ENCODE assay signal across 29 mouse cellular contexts in the genomic region with DNA sequence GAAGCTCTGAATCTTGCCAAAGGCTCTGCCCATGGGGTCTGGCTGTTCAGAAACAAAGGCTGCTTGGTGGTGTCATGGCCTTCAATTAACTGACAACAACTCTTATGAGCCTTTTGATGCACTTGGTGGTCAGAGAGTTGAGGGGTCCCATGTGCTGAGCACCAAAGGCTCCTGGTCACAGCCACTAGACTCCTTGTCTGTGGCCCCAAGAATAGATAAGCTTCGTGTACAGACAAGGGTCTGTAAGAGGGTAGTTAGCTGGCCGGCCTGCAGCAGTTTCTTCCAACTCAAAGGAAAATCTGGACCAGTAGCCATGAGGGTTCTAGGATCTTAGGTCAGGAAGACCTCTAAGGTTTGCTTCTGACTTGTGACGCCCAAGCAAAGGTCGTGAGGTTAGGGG.
A peak's percentile ranks its signal among the peaks of the same experiment; 100 is the strongest.
DNase-seq lines count a peak whose midpoint lies in the region; ATAC-seq and TF ChIP-seq lines count a peak whose summit lies in the region.
"Had no signal": no experiment of that assay in that cellular context is flagged by ENCODE, and none has a peak within 500 bp of the region (broad histone marks: within the 10 kb centered on the region; RNA-seq: fewer than 3 reads in every experiment).

No protein-coding gene starts in this region.

- TF ChIP-seq POLR2A in MEL (IDR thresholded peaks at IDR 0.05; ENCODE audit: control insufficient read depth in 1 of 2, insufficient read depth in 1 of 2, low read depth in 1 of 2, low read length in 2 of 2, poor library complexity in 1 of 2): no peak

- no peaks in the 10 kb centered on the region for H3K36me3 ChIP-seq in forebrain, embryonic 10.5 days (replicated peaks)
- H3K36me3 ChIP-seq in forebrain, postnatal 0 days (ENCODE audit: insufficient read depth): no peaks in the 10 kb centered on the region
- H3K36me3 ChIP-seq in heart, embryonic 12.5 days: no peaks in the 10 kb centered on the region
- H3K36me3 ChIP-seq in MEL (ENCODE audit: control insufficient read depth in 1 of 2, insufficient read depth in 2 of 2, low read length in 2 of 2): peaks cover 0 to 11% of the 10 kb centered on the region in 2 experiments; a peak in 2 of 4 replicates
- no peaks in the 10 kb centered on the region for H3K36me3 ChIP-seq in liver, embryonic 15.5 days (replicated peaks)
- H3K36me3 ChIP-seq: embryonic facial prominence, embryonic 12.5 days; heart, embryonic 15.5 days; hindbrain, embryonic 12.5 days; intestine, embryonic 15.5 days; limb, embryonic 15.5 days; lung, embryonic 15.5 days; midbrain, embryonic 12.5 days had no signal

- ATAC-seq in forebrain, postnatal 0 days: no peak
- ATAC-seq in heart, embryonic 12.5 days (ENCODE audit: insufficient number of reproducible peaks, low FRiP score): peak; percentile 63; the same call in 1 of the 2 replicates
- ATAC-seq in liver, embryonic 15.5 days (ENCODE audit: insufficient read depth): peak; percentile 28; the same call in 1 of the 2 replicates
- ATAC-seq in granulocyte monocyte progenitor cell, adult 5-6 weeks (replicated peaks; ENCODE audit: poor library complexity, severe bottlenecking): no peak
- ATAC-seq: intestine, embryonic 15.5 days; Patski had no signal

- intact Hi-C loops in heart, postnatal 36 days (cut with DNase I): no loop called here
- intact Hi-C loops in left cerebral cortex, postnatal 10 days (cut with DNase I): no loop called here

- H3K79me2 ChIP-seq in MEL (ENCODE audit: control insufficient read depth, insufficient read depth, low read length, poor library complexity): no peaks in the 10 kb centered on the region

- H3K4me1 ChIP-seq in forebrain, embryonic 10.5 days: peaks cover 56% of the 10 kb centered on the region
- peaks cover 4% of the 10 kb centered on the region for H3K4me1 ChIP-seq in forebrain, postnatal 0 days (ENCODE audit: insufficient read depth)
- peaks cover 25% of the 10 kb centered on the region for H3K4me1 ChIP-seq in heart, embryonic 12.5 days (replicated peaks)
- H3K4me1 ChIP-seq in MEL (ENCODE audit: control insufficient read depth in 1 of 2, insufficient read depth in 2 of 2, low read length in 2 of 2): peaks cover 6 to 15% of the 10 kb centered on the region in 2 experiments
- peaks cover 14% of the 10 kb centered on the region for H3K4me1 ChIP-seq in liver, embryonic 15.5 days (replicated peaks)

- no peak overlapping the region for H3K4me2 ChIP-seq in forebrain, postnatal 0 days (ENCODE audit: low read depth)
- H3K4me2 ChIP-seq in heart, embryonic 12.5 days: no peak overlapping the region
- peak overlapping the region; percentile 41 for H3K4me2 ChIP-seq in liver, embryonic 15.5 days
- H3K4me2 ChIP-seq: embryonic facial prominence, embryonic 12.5 days; heart, embryonic 15.5 days; hindbrain, embryonic 12.5 days; intestine, embryonic 15.5 days; limb, embryonic 15.5 days; lung, embryonic 15.5 days; midbrain, embryonic 12.5 days had no signal

- H3K27me3 ChIP-seq in forebrain, embryonic 10.5 days (ENCODE audit: poor library complexity, severe bottlenecking): peaks cover 56% of the 10 kb centered on the region
- no peaks in the 10 kb centered on the region; the same call in 1 of the 2 replicates for H3K27me3 ChIP-seq in forebrain, postnatal 0 days (ENCODE audit: insufficient read depth, low read length)
- no peaks in the 10 kb centered on the region for H3K27me3 ChIP-seq in heart, embryonic 12.5 days (replicated peaks)
- no peaks in the 10 kb centered on the region for H3K27me3 ChIP-seq in MEL (ENCODE audit: control insufficient read depth in 1 of 2, insufficient read depth in 2 of 2, low read length in 2 of 2)
- peaks cover 13% of the 10 kb centered on the region; the same call in 1 of the 2 replicates for H3K27me3 ChIP-seq in liver, embryonic 15.5 days
- H3K27me3 ChIP-seq: CH12.LX; heart, embryonic 15.5 days; intestine, embryonic 15.5 days; lung, embryonic 15.5 days; Patski had no signal

- H3K9me3 ChIP-seq in forebrain, embryonic 10.5 days: no peaks in the 10 kb centered on the region
- no peaks in the 10 kb centered on the region for H3K9me3 ChIP-seq in forebrain, postnatal 0 days (ENCODE audit: low read length)
- no peaks in the 10 kb centered on the region for H3K9me3 ChIP-seq in heart, embryonic 12.5 days (replicated peaks)
- H3K9me3 ChIP-seq in MEL (replicated peaks; ENCODE audit: insufficient read depth, low read length): no peaks in the 10 kb centered on the region
- H3K9me3 ChIP-seq in liver, embryonic 15.5 days (replicated peaks): no peaks in the 10 kb centered on the region
- H3K9me3 ChIP-seq: embryonic facial prominence, embryonic 12.5 days; heart, embryonic 15.5 days; hindbrain, embryonic 12.5 days; intestine, embryonic 15.5 days; limb, embryonic 15.5 days; lung, embryonic 15.5 days; midbrain, embryonic 12.5 days had no signal

- no peak overlapping the region for H3K9ac ChIP-seq in forebrain, postnatal 0 days
- no peak overlapping the region for H3K9ac ChIP-seq in heart, embryonic 12.5 days
- H3K9ac ChIP-seq in MEL (ENCODE audit: control insufficient read depth, low read depth, low read length, poor library complexity, severe bottlenecking): no peak overlapping the region
- no peak overlapping the region for H3K9ac ChIP-seq in liver, embryonic 15.5 days
- H3K9ac ChIP-seq: embryonic facial prominence, embryonic 12.5 days; heart, embryonic 15.5 days; hindbrain, embryonic 12.5 days; intestine, embryonic 15.5 days; limb, embryonic 15.5 days; lung, embryonic 15.5 days; midbrain, embryonic 12.5 days had no signal

- H3K4me3 ChIP-seq in forebrain, embryonic 10.5 days: no peak overlapping the region
- H3K4me3 ChIP-seq in forebrain, postnatal 0 days (ENCODE audit: low read depth, low read length): no peak overlapping the region
- H3K4me3 ChIP-seq in heart, embryonic 12.5 days: no peak overlapping the region
- no peak overlapping the region for H3K4me3 ChIP-seq in MEL (ENCODE audit: control insufficient read depth in 1 of 2, insufficient read depth in 1 of 2, low read depth in 2 of 2, low read length in 2 of 2)
- H3K4me3 ChIP-seq in liver, embryonic 15.5 days (replicated peaks): no peak overlapping the region
- H3K4me3 ChIP-seq: embryonic facial prominence, embryonic 12.5 days; heart, adult 2 months; heart, embryonic 15.5 days; hindbrain, embryonic 12.5 days; intestine, embryonic 15.5 days; limb, embryonic 15.5 days; lung, embryonic 15.5 days; midbrain, embryonic 12.5 days had no signal

- H3K27ac ChIP-seq in forebrain, embryonic 10.5 days: peak overlapping the region; percentile 25; the same call in 1 of the 2 replicates
- no peak overlapping the region for H3K27ac ChIP-seq in forebrain, postnatal 0 days (ENCODE audit: low read depth, low read length)
- peak overlapping the region; percentile 5; the same call in 1 of the 2 replicates for H3K27ac ChIP-seq in heart, embryonic 12.5 days (ENCODE audit: poor library complexity, severe bottlenecking)
- H3K27ac ChIP-seq in MEL (ENCODE audit: control insufficient read depth, low read depth, low read length): peak overlapping the region; percentile 50
- no peak overlapping the region for H3K27ac ChIP-seq in liver, embryonic 15.5 days (replicated peaks)
- H3K27ac ChIP-seq: embryonic facial prominence, embryonic 12.5 days; heart, adult 2 months; heart, embryonic 15.5 days; hindbrain, embryonic 12.5 days; hindbrain, postnatal 0 days; intestine, embryonic 15.5 days; kidney, postnatal 0 days; limb, embryonic 15.5 days; lung, embryonic 15.5 days; midbrain, embryonic 12.5 days had no signal

- TF ChIP-seq EP300 in MEL (IDR thresholded peaks at IDR 0.05; ENCODE audit: low read depth in 1 of 2, low read length in 2 of 2): no peak

- no peak for DNase-seq in forebrain, embryonic 10.5 days (ENCODE audit: extremely low spot score, low spot score)
- no peak for DNase-seq in forebrain, postnatal 0 days
- no peak for DNase-seq in heart, postnatal 36 days
- no peak for DNase-seq in MEL (ENCODE audit: low read depth, low spot score)
- DNase-seq in left cerebral cortex, postnatal 10 days (ENCODE audit: extremely low spot score in 1 of 2, low spot score in 2 of 2): no peak
- DNase-seq: adrenal gland, postnatal 10 days; cerebellum, adult 9-10 months; cerebellum, postnatal 36 days; gastrocnemius, postnatal 14 days; heart, adult 2 months; kidney, adult 8-10 months; kidney, postnatal 4 days; left cerebral cortex, postnatal 4 days; thymus, adult 2 months; thymus, postnatal 36 days had no signal

- WGBS in forebrain, embryonic 10.5 days: 84% methylated on average over 4 of the region's 4 CpGs
- WGBS in forebrain, postnatal 0 days: 90% methylated on average over 4 of the region's 4 CpGs
- WGBS in heart, embryonic 12.5 days: 58% methylated on average over 4 of the region's 4 CpGs
- WGBS in liver, embryonic 15.5 days (ENCODE audit: insufficient replicate concordance): 44% methylated on average over 4 of the region's 4 CpGs

- TF ChIP-seq RAD21 in MEL (IDR thresholded peaks at IDR 0.05; ENCODE audit: low read depth, low read length): no peak

- no peak for TF ChIP-seq CTCF in forebrain, postnatal 0 days (IDR thresholded peaks at IDR 0.05; ENCODE audit: low read depth)
- no peak for TF ChIP-seq CTCF in MEL (IDR thresholded peaks at IDR 0.05 in 2 of 3, conservative IDR thresholded peaks at IDR 0.05 in 1 of 3; ENCODE audit: control insufficient read depth in 1 of 3, insufficient read depth in 1 of 3, low read depth in 2 of 3, low read length in 3 of 3, poor library complexity in 1 of 3, severe bottlenecking in 1 of 3)

TF ChIP-seq in MEL, 35 proteins besides CTCF, POLR2A, EP300 and RAD21 (continues in another document):
- TF ChIP-seq GABPA (IDR thresholded peaks at IDR 0.05; ENCODE audit: low read depth, low read length) (no peak), SMC3 (IDR thresholded peaks at IDR 0.05; ENCODE audit: low read depth, low read length) (no peak), KAT2A (conservative IDR thresholded peaks at IDR 0.05; ENCODE audit: low read depth, low read length) (no peak), JUND (IDR thresholded peaks at IDR 0.05; ENCODE audit: low read depth, low read length) (no peak), USF1 (IDR thresholded peaks at IDR 0.05; ENCODE audit: low read depth, low read length) (no peak), MAFK (IDR thresholded peaks at IDR 0.05; ENCODE audit: borderline replicate concordance, low read depth, low read length) (no peak), MXI1 (IDR thresholded peaks at IDR 0.05; ENCODE audit: low read depth, low read length) (no peak), POLR2AphosphoS5 (IDR thresholded peaks at IDR 0.05; ENCODE audit: borderline replicate concordance, low read depth, low read length) (no peak), MYC (IDR thresholded peaks at IDR 0.05; ENCODE audit: low read depth, low read length) (no peak), ZNF384 (IDR thresholded peaks at IDR 0.05; ENCODE audit: low read depth, low read length) (no peak), USF2 (IDR thresholded peaks at IDR 0.05; ENCODE audit: borderline replicate concordance in 1 of 2, insufficient read depth in 1 of 2, low read depth in 1 of 2, low read length in 2 of 2) (no peak), E2F4 (IDR thresholded peaks at IDR 0.05; ENCODE audit: borderline replicate concordance, low read depth, low read length) (no peak), TBP (IDR thresholded peaks at IDR 0.05; ENCODE audit: low read depth, low read length) (no peak), TAL1 (IDR thresholded peaks at IDR 0.05; ENCODE audit: low read length) (no peak), ELF1 (IDR thresholded peaks at IDR 0.05; ENCODE audit: low read depth, low read length) (no peak)

Comparison
In these comparisons a context has a peak if more than half of its experiments do, and no peak if none do; other contexts are left out.
1. H3K27ac ChIP-seq: peak in forebrain, embryonic 10.5 days (single experiment), heart, embryonic 12.5 days (single experiment) and MEL (single experiment); none in forebrain, postnatal 0 days (single experiment) and liver, embryonic 15.5 days (single experiment).
2. ATAC-seq: peak in heart, embryonic 12.5 days (single experiment) and liver, embryonic 15.5 days (single experiment); none in forebrain, postnatal 0 days (single experiment) and granulocyte monocyte progenitor cell, adult 5-6 weeks (single experiment).